Mouse (Mus musculus) cortical plate, adult 2 months (tissue): ENCODE results near the gene Ern1.

Experiments
- CTCF ChIP-seq: fragments of 200-500 bp; IDR thresholded peaks from 2 replicates; pipeline ENCODE4 v1.5.1; 2011; ENCODE audit warnings: mild to moderate bottlenecking, control low read depth, low read length; ENCODE audit not compliant: insufficient read depth; ENCODE audit errors: extremely low read depth
- POLR2A ChIP-seq: fragments of 200-500 bp; IDR thresholded peaks from 2 replicates; pipeline ENCODE4 v1.6.1; 2011; ENCODE audit warnings: mild to moderate bottlenecking, low read length, control low read depth; ENCODE audit not compliant: insufficient read depth; ENCODE audit errors: extremely low read depth

GRCm38 (mm10) chr11:106443646-106444045, 44.0 kb downstream of the Ern1 start:
- no peak for TF ChIP-seq POLR2A
- TF ChIP-seq CTCF = no peak
